Mouse (Mus musculus) C2C12 (cell line): Measurements from ENCODE around the gene Fto. TPM values are rescaled to one million over a fixed set of nuclear protein-coding genes. Genes with fewer than 3 reads are reported as not detected.

ENCODE experiments used
- H3K27me3 ChIP-seq: one replicate; pipeline ENCODE4 v1.6.1; 2011; ENCODE audit not compliant: control insufficient read depth, insufficient read depth, insufficient read length
- H3K36me3 ChIP-seq: one replicate; pipeline ENCODE4 v1.6.1; 2011; ENCODE audit not compliant: control insufficient read depth, insufficient read depth
- H3K4me3 ChIP-seq: one replicate; pipeline ENCODE4 v1.5.1; 2011; ENCODE audit warnings: mild to moderate bottlenecking, control low read depth; ENCODE audit not compliant: poor library complexity, insufficient read depth, severe bottlenecking
- H3K79me2 ChIP-seq: one replicate; pipeline ENCODE4 v1.6.1; 2011; ENCODE audit not compliant: control insufficient read depth, insufficient read depth
- H3K79me3 ChIP-seq: one replicate; pipeline ENCODE4 v1.6.1; 2011; ENCODE audit warnings: low read depth, control low read depth
- H3ac ChIP-seq: one replicate; pipeline ENCODE3; 2011; ENCODE audit warnings: low read depth; ENCODE audit not compliant: control insufficient read depth, insufficient read length
- CEBPB ChIP-seq: IDR thresholded peaks from one replicate; pipeline ENCODE4 v1.6.1; 2011; ENCODE audit warnings: low read depth, mild to moderate bottlenecking, control low read depth, moderate library complexity
- CTCF ChIP-seq: IDR thresholded peaks from one replicate; pipeline ENCODE4 v1.5.1; 2011; ENCODE audit not compliant: control insufficient read depth, insufficient read depth, insufficient read length
- FOSL1 ChIP-seq: IDR thresholded peaks from one replicate; pipeline ENCODE4 v1.8.0; 2011; ENCODE audit warnings: mild to moderate bottlenecking, low read length; ENCODE audit not compliant: poor library complexity, insufficient read depth, severe bottlenecking
- MAX ChIP-seq: IDR thresholded peaks from one replicate; pipeline ENCODE4 v1.6.1; 2011; ENCODE audit warnings: mild to moderate bottlenecking, control low read depth
- MYOD1 ChIP-seq: IDR thresholded peaks from one replicate; pipeline ENCODE4 v1.6.1; 2011; ENCODE audit warnings: low read depth; ENCODE audit not compliant: control insufficient read depth, insufficient read length
- MYOG ChIP-seq: IDR thresholded peaks from one replicate; pipeline ENCODE4 v1.6.1; 2011; ENCODE audit not compliant: control insufficient read depth, insufficient read length; ENCODE audit errors: extremely low read depth
- USF1 ChIP-seq: IDR thresholded peaks from one replicate; pipeline ENCODE4 v1.6.1; 2011; ENCODE audit warnings: low read depth, mild to moderate bottlenecking, control low read depth, moderate library complexity
- polyA plus RNA-seq: library from polyadenylated mRNA; unstranded; fragments of >200 nt; fragmentation: generic; extraction: Trizol; gene quantifications from one replicate; pipeline ENCODE4 v1.2.1, GENCODE M21; 2012; ENCODE audit warnings: missing spikeins

The Fto gene
- polyA plus RNA-seq, 1 experiment: 39.1 TPM

DNA sequence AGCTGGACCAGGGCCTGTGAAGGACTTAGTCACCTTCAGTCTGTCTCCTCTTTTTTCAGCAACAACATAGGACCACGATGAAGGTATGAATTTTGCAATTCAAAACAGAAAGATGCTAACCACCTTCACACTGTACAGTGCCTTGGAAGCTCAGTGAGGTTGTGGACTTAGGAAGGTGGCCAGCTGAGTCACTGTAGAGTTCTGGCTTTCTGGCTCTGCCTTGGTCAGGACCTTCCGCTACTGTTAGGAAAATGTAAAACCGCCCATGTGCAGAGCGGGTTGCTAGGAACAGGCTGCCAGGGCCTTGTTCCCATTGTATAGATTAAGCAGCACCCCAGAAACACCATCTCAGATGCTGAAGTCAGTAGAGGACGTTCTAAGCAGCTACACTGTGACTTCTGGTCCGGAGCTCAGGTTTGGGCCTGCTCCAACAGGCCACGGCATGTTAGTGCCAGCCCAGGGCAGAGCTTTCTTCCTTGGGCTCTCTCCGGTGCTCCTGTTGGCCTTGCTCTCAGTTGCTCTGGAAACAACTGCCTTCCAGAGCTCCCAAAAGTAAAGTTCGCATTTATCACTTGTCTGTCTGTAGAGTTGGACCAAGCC, 237.9 kb downstream of the Fto start:
- no peak for TF ChIP-seq USF1
- no peak for TF ChIP-seq CTCF
- TF ChIP-seq MYOG: no peak
- no peak for TF ChIP-seq FOSL1
- no peak for TF ChIP-seq MYOD1
- no peak for TF ChIP-seq CEBPB
- no peak for TF ChIP-seq MAX
- Histone ChIP-seq H3K79me3 (no peaks in the 10 kb centered on the region), H3ac (no peak overlapping the region), H3K27me3 (no peaks in the 10 kb centered on the region), H3K4me3 (no peak overlapping the region), H3K36me3 (no peaks in the 10 kb centered on the region), H3K79me2 (no peaks in the 10 kb centered on the region)

DNA sequence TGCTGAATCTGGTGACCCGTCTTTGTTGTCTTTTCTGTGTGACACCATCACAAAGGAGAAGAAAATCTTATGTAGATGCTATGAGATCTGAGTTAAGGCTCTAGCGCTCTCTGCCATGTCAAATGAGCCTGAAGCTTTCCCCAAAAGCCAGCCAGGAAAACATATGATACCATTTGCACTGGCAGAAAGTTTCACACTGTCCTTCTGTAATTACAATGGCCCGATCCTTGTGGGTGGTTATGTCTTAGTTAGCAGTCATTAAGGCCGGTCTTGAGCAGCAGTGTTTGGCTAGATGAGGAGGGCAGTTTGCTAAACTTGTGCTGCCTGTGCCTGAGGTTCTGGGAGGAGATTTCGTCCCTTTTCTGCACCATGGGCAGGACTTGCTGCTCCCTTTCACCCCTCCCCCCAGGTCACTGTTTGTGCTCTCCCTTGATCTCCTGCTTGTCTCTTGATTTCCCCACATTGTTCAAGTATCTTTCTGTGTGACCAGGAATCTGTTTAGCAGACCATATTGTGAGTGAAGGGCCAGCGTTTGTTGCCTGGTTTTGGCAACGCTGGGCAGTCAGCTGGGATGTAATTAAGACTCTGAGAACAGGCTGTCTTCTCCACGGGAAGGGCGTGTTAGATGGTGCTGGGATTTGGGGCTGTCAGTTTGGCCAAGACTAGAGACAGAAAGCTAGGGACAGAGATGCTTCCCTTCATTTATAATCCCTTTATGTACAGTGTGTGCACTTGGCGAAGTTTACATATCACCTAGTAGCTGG, 238.6 kb downstream of the Fto start:
- H3K27me3 ChIP-seq: no peaks in the 10 kb centered on the region
- no peaks in the 10 kb centered on the region for H3K79me2 ChIP-seq
- H3K36me3 ChIP-seq: no peaks in the 10 kb centered on the region
- TF ChIP-seq MYOG: no peak
- TF ChIP-seq USF1: no peak
- TF ChIP-seq MAX: no peak
- no peak for TF ChIP-seq CEBPB
- no peak for TF ChIP-seq CTCF
- no peak for TF ChIP-seq MYOD1
- no peak for TF ChIP-seq FOSL1
- H3ac ChIP-seq: no peak overlapping the region
- H3K4me3 ChIP-seq: no peak overlapping the region
- no peaks in the 10 kb centered on the region for H3K79me3 ChIP-seq

DNA sequence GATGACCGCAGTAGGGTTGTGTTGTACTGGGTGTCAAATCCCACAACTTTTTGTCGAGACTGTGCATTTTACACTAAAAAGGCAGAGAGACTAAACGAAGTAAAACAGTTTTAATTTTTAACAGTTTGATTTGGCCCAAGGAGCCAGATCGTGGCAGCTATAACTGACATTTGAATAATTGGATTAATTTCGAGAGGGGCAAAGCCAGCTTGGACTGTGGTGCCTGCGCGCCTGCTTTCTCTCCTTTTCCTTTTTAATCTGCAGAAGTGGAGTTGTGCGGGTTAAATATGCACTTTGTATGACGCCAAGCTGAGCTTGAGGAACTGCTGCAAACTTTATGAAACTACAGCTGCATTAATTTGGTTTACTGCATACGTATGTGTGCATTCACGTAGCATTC, 239.3 kb downstream of the Fto start:
- H3K27me3 ChIP-seq: no peaks in the 10 kb centered on the region

DNA sequence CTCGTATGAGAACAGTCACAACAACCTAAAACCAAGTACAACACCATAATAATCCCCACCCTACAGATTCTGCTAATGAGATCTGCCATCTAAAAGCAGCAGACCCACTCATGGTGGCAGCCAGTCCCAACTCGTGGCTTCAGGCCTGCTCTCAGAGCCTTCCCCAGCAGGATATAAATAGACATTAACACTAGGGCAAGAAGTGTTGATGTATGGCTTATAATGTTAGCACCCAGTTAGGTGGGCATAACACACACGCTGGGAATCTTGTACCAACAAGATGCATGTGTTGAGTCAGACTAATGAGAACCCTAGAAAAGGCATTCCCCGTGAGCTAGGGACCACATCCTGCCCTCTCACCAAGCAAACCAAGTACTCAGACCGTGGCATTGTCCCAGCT, 240.1 kb downstream of the Fto start:
- TF ChIP-seq MYOD1 (no peak), MAX (no peak), FOSL1 (no peak), CTCF (no peak), CEBPB (no peak), USF1 (no peak), MYOG (no peak)
- H3K79me2 ChIP-seq: no peaks in the 10 kb centered on the region
- H3ac ChIP-seq: no peak overlapping the region
- H3K36me3 ChIP-seq: no peaks in the 10 kb centered on the region
- no peaks in the 10 kb centered on the region for H3K27me3 ChIP-seq
- no peaks in the 10 kb centered on the region for H3K79me3 ChIP-seq
- H3K4me3 ChIP-seq: no peak overlapping the region

More for the DNA sequence above, 239.3 kb downstream of the Fto start:
- TF ChIP-seq USF1 (no peak), CTCF (no peak), CEBPB (no peak), FOSL1 (no peak)
- no peak overlapping the region for H3K4me3 ChIP-seq
- H3K79me2 ChIP-seq: no peaks in the 10 kb centered on the region
- H3K36me3 ChIP-seq: no peaks in the 10 kb centered on the region
- no peak overlapping the region for H3ac ChIP-seq
- H3K79me3 ChIP-seq: no peaks in the 10 kb centered on the region

DNA sequence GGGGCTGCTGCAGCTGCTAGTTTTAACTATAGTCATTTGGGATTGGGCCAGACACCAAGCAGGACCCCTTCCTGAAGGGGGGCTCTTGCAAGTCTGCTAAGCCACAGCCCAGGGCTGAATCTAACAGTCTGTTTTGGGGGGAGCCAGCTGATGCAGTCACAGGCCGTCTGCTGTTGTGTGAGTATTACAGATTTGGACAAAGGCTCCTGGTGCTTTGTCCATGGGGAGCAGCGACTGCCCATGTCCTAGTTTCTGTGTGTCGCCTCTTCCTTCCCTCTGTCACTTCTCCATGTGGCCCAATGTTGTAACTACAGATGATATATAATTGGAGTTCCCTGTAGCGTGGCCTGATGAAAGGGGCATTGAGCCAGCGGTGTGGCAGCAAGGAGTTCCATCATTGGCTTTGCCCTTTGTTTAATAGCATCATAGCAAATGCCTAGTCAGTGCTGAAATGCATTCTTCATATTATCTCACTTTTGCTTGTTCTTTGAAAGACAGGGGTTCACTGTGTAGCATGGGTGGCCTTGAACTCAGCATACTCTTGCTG, 243.8 kb downstream of the Fto start:
- no peaks in the 10 kb centered on the region for H3K36me3 ChIP-seq
- TF ChIP-seq MAX (no peak), CEBPB (no peak)
- no peaks in the 10 kb centered on the region for H3K79me2 ChIP-seq
- H3K79me3 ChIP-seq: no peaks in the 10 kb centered on the region
- no peak overlapping the region for H3K4me3 ChIP-seq
- no peaks in the 10 kb centered on the region for H3K27me3 ChIP-seq
- H3ac ChIP-seq: no peak overlapping the region
